Mouse (Mus musculus) thymus, postnatal 36 days (tissue): Measurements from ENCODE around the gene Zcchc3.
"Not testable (repeated sequence)": the region's sequence is repeated elsewhere in the genome, so short reads cannot be mapped to it uniquely, and the experiment has no call there.

Experiments used
- DNase-seq, 2 experiments: peaks; one replicate each; pipeline ENCODE4 v3.0.0; 2022; ENCODE audit warnings: mixed read lengths in 2 of 2

The Zcchc3 gene

DNA sequence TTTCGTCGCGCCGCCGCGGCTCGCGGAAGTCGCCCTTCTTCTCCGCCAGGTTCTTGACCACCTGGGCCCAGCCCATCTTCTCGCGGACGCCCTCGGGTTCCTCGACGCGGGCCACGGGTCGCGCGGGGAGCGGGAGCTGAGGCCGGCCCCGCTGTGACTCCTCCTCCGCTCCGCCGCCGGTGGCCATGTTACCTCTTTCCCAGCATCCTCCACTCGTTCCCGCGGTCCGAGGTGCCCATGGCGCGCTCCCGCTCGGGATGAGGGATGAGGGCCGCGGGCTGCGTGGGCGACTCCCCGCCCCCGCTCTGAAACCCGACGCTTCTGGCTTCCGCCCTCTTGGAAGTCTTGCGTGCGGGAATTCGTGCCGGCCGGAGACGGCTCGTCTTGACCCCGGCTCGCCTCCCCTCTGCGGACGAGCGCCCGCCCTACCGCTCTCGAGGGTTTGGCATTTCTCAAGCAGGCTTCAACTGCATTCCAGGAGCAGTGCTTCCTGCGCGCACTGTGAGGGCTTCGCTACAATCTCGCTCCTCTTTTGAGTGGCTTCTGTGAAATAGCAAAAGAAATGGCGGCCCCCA lies at the start of gene Zcchc3:
Gene Zcchc3 (minus strand): TSS at position 437 of the 575 bp plus-strand sequence.
- peak; percentile 32 to 35 for DNase-seq

DNA sequence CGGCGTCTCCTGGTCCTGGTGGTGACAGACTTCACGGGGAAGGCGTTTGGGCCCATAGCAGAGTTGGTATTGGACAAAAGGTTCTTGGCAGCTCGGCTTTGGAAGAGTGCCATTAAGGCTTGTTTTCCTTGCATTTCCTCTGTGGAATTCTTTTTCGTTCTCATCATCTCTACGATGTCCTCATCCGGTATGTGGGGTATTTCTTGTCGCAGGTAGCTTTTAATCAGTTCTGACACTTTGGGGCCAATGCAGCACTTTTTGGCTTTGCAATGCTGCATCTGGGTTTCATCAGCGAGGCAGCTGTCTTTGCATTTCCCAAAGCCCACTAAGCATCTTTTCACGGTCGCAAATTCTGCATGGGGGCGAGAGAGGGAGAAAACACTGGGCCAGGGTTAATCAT lies 44.4 kb upstream of the Zcchc3 start:
- no peak for DNase-seq

DNA sequence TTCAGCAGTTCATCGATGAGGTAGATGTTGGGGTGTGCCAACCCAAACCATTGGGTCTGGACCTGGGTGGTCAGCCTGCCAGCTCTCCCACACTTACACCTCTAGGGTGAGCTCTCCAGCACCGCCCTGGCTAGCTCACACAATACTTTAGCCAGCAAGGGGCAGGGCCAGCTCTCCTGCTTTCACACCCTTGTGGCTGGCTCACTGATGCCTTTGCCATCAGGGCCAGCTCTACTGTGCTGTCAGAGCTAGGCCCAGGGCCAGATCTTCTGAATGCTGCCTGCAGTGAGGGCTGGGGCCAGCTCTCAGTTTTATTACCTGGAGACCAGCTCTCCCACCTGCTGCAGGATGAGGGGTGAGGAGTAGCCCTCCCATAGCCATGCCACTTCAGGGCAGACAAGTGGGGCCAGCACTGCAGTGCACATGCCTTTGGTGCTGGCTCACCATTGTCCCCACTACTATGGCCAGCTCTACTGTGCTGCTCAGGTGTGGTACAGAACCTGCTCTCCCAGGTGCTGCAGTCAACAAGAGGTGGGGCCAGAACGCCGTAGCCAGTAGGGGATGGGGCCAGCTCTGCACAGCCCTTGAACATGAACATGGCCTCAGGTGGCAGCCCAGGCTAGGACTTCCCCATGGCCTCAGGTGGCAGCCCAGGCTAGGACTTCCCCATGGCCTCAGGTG lies 37.4 kb upstream of the Zcchc3 start:
- no peak for DNase-seq

DNA sequence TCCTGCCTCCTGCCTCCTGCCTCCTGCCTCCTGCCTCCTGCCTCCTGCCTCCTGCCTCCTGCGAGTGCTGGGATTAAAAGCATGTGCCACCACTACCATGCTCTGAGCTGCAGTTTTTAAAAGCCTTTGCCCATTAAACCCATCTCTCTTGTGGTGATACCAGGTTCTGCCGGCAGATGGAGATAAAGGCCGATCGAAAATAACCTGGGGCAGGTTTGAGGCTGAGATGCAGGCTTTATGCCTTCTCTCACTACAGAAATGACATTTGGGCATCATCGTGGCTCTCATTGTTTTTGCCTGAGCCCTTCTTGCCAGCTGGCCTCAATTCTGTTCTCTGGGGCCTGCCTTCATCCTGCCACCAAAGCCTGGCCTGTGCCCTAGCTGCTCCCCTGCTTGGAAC lies 35.4 kb upstream of the Zcchc3 start:
- DNase-seq = peak; percentile 17 to 33

DNA sequence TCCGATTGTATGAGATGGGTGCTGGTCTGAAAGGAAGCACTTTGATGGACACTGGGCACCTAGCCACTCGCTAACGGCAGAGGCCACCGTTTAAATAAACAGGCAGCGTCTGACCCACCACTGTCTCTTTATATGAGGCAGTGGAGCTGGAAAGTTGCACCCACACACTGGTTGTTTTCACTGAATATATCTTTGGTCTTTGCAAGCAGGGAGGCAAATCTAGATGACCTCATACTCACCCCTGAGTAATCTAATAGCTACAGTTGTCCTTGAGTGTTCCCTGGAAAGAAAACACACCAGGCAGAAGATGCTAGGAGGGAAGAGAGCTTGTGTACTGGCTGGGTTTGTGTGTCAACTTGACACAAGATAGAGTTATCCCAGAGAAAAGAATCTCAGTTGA lies 32.6 kb upstream of the Zcchc3 start:
- DNase-seq = no peak

DNA sequence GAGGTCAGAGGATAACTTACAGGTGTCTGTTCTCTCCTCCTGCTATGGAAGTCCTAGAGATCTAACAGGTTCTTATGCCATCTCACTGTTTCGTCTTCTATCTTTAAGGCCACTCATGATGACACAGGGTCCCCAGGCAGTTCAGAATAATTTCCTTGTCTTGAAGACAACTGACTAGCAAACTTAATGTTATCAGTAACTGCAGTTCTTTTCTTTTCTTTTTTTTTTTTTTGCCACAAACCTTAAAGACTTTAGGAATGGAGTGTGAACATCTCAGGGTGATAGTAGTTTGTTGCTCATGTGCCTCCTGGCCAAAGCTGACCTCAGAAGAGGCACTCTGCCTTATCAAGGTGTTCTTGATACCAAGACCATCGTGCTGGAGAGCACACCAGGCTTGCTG lies 31.8 kb upstream of the Zcchc3 start:
- no peak for DNase-seq

DNA sequence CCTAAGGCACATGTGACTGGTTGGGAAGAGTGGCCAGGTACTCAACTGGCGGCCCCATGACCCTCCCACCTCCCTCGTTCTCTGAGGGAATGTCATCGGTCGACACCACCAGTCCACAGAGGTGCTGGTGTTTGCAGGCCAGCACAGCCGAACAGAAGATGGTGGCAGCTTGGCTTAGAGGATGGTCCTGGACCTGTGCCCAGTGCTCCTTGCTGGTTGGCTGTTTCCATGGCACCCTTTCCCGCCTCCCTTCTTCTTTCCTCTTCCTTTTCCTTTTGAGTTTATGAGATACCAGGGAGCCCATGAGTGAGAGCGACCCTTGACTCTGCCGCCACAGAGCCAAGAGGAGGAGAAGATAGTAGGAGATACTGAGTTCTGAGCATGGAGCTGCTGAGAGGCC lies 28.5 kb upstream of the Zcchc3 start:
- DNase-seq = no peak

DNA sequence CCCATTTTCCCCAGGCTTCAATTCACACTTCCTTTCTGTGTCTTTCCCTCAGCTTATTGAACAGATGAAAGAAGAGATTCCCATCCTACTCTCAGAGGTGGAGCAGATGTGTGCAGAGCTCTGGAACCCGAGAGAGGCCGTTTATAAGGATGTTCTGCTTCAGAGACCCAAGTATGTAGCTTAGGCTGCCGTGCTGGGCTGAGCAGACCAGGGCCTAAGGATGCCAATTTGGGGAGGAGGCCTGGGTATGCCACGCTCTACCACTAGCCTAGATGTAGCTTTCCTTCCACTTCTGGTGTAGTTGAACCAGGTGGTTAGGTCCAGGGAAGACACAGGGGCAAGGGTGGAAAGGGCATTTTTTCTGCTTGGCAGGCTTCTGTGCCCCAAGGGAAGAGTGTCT lies 27.5 kb upstream of the Zcchc3 start:
- DNase-seq = no peak

DNA sequence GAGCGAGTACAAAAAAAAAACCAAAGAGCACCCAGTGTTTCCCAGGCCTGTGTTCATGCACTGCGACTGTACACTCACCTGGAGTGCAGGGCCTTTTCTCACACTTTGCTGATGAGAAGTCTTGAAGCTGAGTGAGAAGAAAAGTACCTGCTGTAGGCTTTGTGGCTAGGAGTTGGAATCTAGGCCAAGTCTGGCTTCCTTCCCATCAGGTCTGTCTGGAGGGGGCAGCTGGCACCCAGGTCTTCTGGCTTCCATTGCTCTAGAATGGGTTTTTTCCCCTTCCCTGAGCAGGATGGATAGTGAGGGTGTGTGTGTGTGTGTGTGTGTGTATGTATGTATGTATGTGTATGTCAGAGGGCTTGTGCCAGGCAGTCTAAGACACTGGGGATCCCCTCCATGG lies 25.0 kb upstream of the Zcchc3 start:
- no peak for DNase-seq

DNA sequence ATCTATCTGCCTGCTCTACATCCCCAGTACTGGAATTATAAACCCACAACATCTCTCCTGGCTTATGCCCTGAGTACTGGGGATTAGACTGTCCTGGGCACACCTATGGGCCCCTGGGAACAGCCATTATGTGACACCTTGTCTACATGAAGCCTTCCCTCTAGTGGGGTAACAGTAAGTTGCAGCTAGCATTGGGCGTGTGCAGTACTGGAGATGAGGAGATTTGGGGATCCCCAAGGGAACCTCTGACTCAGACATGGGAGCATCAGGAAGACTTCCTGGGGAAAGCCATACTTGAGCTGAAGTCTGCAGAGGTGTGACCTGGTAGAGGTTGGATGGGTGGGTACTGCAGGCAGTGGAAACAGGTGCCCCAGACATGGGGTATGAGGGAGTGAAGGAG lies 24.1 kb upstream of the Zcchc3 start:
- no peak for DNase-seq

DNA sequence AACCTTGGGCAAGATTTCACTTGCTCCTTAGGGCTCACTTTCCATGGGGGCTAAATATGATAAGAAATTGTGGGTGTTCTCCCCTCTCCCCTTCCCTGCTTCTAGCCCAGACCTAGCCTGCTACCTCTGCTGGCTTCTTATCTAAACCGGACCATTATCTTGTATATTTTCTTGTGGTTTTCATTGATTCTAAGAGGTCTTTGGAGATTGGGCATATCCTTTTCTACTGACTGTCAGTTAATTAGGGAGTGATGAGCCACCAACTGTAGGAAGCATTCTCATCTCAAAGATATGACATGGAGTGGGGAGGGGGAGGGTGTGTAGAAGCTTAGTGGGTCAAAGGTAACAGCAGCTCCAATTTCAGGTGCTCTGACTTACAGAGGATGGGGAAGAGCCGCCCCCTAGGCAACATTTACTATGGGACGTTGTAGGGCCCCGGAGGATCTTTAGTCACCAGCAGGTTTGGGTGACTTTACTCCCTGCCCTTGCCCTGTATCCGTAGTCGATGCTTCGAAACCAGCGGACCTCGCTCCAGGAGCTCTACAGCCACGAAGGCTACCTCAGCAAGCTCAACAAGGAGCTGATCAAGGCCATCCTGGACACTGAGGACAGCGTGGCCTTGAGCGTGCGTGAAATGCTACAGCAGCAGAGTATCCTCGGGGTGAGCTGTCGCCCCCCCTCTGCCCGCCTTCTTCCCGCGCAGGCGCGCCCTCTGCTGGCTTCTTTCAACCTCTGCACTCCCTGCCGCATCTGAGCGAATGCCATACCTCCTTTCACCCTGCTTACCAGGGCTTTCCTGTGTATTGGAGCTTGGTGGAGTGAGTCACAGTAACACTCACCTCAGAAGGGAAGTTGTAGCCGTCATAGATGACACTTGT lies 22.4 kb upstream of the Zcchc3 start:
- peak; percentile 73 to 77 for DNase-seq

DNA sequence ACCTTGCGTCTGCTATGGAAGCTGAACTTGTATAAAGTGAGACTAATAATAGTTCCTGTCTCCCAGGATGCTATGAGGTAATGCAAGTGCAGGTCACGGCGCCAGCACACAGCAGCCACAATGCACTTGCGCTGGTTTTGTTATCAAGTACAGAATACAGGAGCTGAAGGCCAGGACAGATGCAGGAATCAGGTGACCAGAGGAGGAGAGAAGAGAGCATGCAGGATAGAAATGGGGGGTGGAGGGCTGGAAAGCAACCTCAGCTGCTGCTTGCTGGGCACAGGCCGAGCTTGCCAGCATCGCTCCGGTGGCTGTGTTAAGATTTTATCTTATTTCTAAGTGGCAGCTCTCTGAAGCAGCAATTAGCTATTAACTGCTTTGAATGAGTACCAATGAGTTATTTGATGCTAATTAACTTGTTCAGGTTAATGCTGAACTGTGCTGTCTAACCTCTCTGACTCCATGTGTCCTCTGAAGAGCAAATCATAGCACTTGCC lies 21.6 kb upstream of the Zcchc3 start:
- no peak for DNase-seq

DNA sequence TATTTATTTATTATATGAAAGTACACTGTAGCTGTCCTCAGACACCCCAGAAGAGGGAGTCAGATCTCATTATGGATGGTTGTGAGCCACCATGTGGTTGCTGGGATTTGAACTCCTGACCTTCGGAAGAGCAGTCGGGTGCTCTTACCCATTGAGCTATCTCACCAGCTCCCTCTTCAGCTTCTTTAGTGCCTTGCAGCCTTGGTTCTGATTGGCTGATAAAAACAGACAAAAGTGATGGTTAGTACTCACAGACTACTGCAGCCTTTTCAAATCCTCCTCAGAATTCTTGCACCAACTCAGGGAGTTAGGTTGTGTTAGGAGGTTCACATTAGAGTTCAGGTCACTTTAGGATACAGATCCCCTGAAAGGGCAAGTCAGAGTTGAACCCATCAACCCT lies 13.7 kb upstream of the Zcchc3 start:
- not testable (repeated sequence) for DNase-seq

DNA sequence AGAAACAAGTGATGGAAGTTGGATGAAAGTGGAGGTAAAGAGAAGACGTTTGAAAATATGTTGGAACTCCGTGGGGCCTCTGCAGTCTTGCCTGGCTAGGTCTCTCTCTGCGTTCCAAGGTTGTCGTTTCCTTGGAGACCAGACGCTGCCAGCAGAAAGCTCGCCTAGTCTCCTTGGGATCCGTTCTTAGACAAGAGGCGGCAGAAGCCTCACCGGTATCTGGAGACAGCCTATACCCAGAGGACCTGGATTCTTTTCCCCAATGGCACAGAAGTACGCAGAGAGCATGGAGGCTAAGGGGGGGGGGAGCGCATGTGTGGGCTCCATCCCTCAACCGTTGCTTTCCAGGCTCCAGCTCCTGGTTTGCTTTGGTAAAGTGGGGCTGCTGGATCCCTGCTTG lies 12.7 kb upstream of the Zcchc3 start:
- DNase-seq = no peak

DNA sequence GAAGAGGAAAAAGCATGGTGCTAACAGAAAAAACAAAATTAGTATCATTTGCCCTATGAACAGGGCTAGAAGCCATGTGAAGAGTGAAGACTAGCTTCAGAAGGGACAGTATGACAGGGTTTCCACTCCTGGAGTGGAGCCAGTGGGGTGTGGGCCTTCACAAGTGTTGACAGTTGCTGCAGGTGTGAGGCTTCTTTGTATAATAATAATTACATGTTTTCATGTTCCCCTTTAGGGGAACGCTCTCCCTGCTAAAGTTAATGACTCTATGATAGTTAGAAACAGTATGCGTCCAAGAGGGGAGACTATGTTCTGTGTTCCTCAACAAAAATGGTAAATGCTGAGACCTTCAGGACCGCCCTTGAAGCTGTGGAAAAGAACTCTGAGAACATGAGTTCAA lies 959 bp upstream of the Zcchc3 start:
- no peak for DNase-seq

DNA sequence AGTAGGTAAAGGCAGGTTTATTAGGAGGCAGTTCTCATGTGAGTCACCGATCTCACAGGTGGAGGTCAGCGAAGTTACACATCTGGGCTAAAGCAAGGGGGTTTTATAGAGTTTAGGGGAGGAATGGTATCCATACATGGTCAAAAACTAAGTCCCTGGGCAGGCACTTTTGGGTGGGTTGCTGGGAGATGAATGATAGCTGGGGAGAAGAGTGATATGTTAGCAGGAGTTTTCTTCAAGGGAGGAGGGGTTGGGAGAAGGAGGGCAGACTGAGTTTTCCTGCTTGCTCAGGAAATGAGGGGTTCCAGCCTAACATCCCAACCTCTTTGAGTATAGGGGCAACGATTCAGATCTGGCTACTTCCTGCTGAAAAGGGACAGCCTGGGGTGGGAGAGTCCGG lies 460 bp upstream of the Zcchc3 start, which contains the start of gene 6820408C15Rik:
Gene 6820408C15Rik (plus strand): TSS at position 301 of the 400 bp plus-strand sequence.
- no peak for DNase-seq

DNA sequence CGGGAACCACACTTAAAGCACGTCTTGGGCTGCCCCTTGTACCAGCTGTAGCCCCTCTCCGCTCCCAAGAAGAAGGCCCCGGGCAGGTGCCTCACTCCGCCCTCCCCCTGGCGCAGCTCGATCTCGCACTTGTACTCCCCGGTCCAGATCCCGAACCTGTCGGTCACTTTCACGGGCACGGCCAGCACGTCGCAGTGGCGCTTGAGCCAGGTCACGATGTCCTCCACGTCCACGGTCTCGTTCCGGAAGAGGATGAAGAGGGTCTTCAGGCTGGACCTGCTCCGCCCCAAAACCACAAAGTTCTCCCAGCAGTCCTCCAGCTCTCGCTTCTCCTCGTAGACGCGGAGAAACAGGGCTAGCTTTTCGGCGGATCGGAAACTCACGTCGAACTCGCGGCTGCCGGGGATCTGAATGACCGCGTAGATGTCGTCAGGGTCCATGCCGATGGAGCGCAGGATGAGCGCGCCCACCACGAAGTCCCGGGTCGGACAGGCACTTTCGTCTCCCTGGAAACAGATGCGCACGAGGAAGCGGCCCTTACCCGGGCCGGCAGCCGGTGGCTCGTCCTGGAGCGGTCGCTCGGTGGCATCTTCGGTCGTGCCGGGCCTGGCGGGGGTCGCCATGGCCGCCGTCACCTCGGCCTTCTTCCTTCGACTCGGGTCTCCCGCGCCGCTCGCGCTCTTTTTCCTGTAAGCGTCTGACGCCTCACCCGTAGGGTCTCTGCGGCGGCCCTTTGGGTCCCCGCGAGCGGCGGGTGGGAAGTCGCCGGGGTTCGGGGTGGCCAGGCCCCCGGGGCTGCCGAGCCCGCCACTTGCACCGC lies 852 bp downstream of the Zcchc3 start:
- DNase-seq = peak; percentile 19 to 25

DNA sequence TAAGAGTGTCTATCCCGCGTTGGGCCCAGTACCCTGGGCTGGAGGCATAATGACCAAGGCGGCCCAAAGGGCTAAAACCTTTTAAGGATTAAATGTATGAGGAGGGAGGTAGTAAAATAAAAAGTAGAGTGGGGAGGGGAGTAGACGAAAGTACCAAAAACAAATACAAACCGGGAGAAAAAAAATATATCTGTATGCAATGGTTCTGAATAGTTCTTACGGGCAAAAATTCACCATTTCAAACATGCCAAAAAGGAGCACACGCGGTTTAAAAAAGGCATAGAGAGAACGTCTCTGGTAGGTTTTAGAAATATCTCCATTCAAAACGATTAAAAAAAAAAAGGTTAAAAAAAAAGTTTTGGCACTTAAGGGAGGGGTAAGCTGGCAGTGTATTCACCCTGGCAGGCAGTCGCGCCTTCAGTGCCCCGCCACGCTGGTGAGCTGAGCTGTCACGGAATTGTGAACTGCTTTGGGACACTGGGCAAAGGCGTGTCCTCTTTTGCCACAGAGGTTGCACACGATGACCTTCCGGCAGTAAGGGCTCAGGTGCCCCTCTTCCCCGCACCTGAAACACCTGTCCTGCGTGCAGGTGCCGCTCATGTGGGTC lies 1.6 kb downstream of the Zcchc3 start:
- no peak for DNase-seq

DNA sequence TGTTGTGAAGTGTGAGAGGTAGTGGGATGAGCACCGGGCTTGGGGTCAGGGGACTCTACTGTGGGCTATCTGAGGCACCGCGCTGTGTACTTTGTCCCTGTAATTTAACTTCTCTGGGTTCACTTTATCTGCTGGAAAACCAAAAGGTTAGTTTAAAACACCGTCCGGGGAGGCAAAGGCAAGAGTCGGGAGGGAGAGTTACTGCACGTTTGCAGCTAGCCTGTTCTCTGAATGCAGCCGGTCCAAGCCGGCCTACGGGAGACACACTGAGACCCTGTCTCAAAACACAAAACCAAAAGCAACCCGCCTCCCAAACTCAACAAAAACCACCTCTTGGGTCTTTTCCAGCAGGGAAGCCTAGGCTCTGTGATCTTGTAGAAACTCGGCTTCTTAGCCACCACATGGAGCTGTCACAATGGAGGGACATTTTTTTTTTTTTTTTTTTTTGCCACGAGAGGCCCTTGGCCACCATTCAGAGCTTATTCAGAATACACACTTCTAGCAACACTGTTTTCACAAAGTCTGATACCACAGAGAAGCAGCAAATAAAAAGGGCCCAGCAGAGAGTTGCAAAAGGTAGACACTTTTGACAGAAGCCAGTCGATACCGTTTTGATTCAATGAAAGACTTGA lies 2.2 kb downstream of the Zcchc3 start:
- no peak for DNase-seq

DNA sequence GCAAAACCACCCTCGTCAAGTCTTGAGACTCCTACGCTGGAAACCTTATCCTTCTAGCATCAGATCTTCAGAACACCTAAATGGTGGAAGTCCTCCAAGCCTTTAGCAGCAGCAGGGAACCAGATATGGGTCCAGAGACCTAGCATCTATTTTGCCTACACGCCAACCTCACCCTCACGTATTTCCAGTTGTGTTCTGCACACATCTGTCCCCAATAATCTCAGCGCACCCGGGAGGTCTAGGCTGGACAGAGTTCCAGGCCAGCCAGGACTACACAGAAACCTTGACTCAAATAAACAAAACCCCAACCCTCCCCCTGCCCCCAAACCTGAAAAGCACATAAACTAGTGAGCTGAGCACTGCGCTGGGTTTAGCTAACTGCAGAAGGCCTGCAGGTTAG lies 3.4 kb downstream of the Zcchc3 start:
- no peak for DNase-seq

DNA sequence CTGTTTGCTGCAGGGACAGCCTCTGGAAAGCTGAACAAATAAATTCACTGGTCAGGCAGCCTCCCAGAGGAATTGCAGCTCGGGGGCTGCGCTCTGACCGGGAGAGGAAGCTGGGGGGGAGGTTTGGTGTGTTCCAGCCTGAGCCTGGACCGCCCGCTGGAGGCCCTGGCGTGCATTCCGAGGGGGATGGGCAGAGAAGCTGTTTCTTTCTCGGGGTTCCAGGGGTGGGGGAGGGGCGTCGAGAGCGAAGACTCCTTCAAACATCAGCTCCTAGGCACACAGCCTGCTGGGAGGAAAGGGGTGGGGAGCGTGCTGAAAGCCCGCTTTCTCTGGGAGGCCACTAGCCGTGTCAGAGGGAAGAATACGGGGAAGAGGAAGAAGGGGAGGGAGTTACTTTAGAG lies 3.9 kb downstream of the Zcchc3 start:
- no peak for DNase-seq

DNA sequence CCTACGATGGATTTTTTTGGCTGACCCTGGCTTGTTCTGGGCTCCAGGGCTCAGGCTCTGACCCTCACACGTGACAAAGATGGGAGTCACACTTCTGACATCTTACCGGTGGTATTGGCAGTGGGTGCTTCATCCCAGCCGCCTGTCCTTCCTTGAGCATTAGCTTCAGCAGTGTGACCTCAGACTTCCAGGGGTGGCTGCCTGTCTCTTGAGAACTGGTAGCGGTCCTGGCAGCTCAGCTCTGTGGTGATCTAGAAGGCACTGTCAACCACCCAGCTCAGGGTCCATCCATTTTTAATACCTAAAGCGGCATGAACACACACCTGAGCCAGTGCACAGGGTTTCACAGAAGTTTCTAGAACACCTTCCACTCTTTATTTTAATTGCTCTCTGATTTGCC lies 5.0 kb downstream of the Zcchc3 start:
- DNase-seq = no peak
